Mouse (Mus musculus): Measurements from ENCODE around the gene Ninj1.

The Ninj1 gene

GRCm38 (mm10) chr13:49187288-49188218 lies at the start of gene Ninj1:
Gene Ninj1, plus strand, starts transcription at chr13:49187485.
- peak; percentile 90 for DNase-seq

DNA sequence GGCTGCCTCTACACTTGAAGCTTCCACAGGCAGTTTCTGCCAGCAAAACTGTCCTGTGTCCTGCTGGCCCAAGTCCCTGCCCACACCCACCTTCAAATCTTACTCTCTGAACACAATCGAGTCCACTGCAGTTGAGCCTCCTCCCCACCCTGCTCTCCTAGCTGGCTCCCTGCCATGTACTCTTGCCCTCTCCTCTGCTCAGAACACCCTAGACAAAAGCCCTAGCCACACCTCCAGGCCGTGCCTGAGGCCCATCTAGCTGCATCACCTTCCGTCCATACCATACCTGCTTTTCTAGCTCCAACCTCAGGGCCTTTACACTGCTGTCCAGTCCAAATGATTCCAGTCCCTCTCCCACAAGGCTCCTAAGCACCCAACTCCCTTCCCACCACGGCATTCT lies 46.7 kb upstream of the Ninj1 start:
- peak; percentile 82 for DNase-seq

DNA sequence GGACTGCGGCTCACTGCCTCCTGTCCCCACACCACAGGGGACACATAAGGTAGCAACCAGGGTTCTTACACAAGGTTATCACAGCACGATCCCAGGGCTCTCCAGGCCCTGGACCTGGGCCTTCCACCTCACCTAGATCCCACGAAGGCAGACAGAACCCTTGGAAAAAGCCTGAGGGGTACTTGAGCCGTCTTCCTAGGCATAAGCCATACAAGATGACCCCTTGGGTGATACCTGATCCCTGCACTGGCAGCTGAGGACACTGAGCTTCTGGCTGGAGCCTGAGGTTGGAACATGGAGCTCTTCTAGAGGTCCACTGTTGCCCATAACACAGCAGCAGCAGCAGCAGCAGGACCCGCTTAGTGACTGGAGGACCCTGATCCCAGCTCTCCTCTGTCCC lies 44.9 kb upstream of the Ninj1 start:
- no peak for DNase-seq

DNA sequence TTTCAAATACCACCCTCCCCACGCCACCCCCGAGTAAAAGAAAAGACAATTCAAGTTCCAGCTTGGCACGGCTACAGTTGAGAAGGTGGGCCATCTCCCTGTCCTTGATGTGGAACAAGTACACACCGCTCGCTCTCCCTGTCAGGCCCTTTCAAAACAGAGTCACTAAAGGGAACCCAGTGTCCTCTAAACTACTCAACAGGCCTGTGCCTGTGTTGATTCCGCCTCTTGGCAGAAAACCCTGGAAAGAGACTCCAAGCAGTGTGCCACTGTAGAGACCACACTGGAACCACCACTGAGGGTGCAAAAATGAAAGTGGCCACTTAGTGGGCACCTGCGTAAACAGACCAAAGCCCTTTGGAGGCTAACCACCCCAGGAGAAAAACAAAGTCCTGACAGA lies 44.0 kb upstream of the Ninj1 start:
- DNase-seq, result no peak

DNA sequence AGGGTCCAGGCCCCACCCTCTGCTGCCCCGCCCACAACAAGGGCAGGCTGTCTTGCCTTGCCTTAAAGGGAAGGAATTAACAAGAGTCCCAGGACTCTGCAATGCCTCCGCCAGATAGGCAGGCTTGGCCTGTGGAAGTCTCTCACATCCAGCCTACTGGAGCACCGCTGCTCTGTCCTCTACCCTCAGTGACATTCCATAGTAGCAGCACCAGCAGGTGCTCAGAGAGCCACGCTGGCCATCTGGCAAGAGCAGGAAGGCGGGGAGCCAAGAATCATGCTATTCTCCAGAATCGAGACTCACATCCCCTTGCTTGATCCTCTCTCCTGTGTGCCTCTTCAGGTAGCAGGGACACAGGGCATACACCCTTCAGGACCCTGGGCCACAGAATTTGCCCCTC lies 42.8 kb upstream of the Ninj1 start:
- DNase-seq, result no peak

DNA sequence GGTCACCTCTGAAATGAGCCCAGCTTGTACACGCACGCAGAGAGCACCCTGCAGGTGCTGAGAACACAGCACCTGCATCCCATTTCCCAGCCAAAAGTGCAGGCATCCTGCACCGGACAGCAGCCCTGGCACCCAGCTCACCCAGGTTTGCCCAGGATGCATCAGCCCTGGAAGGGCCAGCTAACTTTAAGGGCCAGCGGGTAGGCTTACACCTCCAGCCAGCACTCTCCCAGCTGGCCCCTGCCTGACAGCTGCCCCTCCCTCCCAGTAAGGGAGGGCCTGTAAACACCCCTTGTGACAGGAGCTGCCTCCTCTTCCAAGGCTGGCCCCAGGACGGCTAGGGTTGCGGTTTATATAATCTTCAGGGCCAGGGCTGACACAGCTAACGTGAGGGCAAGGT lies 41.9 kb upstream of the Ninj1 start:
- DNase-seq, result no peak

DNA sequence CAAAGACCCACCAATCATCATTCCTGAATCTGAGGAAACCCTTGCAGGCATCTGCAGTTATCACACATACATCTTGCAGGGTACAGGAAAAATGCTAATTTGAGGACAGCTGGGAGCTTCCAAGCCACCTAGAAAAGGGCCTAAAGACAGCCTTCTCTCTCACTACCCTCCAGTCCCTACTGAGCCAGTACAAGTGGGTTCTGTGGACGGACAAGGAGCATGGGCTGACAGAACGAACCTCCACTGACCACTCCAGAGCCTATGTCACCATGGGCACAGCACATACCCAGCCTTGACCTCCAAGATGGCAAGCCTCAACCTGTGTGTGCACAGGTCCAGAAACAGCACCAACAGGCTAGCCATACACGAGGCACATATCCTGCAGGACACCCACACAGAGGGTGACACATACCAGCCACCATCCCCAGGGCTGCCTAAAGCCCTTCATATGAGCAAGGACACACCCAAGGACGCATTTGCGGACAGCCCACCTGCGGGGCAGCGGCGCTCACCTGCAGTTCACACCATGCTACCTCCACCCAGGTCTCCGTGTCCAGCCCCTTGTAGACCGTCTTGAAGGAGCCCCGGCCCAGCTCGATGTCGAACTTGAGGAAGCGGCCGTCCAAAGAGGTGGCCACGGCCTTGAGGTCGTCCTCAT lies 41.1 kb upstream of the Ninj1 start:
- DNase-seq, result no peak

DNA sequence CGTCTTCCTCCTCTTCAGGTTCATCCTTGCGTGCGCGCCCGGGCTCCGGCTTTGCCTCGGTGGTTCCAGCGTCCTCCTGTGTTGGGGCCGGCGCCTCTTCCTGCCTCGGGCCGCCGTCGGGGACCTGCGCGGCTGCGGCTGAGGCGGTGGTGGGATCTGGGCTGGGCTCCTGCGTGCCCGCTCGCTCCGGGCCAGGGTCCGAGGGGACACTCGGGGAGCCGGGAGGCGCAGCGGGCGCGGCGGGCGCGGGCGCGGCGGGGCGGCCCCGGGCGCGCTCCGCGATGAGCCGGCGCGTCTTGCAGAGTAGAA lies 40.6 kb upstream of the Ninj1 start:
- DNase-seq, result no peak

GRCm38 (mm10) chr13:49147007-49147857 lies 40.1 kb upstream of the Ninj1 start:
- peak; percentile 21 for DNase-seq

- peak; percentile 83 for DNase-seq
Measured at GRCm38 (mm10) chr13:49147858-49148226, 39.4 kb upstream of the Ninj1 start, which contains the start of gene Wnk2. Gene Wnk2, minus strand, starts transcription at chr13:49148014.

GRCm38 (mm10) chr13:49148687-49149086 lies 38.6 kb upstream of the Ninj1 start:
- no peak for DNase-seq

GRCm38 (mm10) chr13:49154028-49154427 lies 33.3 kb upstream of the Ninj1 start:
- DNase-seq, result peak; percentile 39

DNA sequence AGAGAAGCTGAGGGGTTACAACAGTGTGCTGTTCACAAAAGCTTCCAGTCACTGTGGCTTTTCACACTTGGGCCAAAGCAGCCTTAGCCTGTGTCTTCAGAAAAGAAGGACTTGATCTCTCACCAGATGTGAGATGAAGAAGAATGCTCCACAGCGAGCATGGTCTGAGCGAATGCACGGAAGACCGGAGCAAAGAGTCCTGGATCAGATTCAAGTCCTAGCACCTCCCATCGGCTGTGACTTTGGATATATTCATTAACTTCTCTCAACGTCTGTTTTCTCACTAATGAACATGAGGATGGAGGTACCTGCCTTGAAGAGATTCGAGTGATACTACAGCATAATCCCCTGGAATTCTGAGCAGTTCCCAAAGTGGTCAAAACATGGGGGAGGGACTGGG lies 32.7 kb upstream of the Ninj1 start:
- DNase-seq, result peak; percentile 48

- no peak for DNase-seq
Measured at GRCm38 (mm10) chr13:49156645-49157044, 30.6 kb upstream of the Ninj1 start.

DNA sequence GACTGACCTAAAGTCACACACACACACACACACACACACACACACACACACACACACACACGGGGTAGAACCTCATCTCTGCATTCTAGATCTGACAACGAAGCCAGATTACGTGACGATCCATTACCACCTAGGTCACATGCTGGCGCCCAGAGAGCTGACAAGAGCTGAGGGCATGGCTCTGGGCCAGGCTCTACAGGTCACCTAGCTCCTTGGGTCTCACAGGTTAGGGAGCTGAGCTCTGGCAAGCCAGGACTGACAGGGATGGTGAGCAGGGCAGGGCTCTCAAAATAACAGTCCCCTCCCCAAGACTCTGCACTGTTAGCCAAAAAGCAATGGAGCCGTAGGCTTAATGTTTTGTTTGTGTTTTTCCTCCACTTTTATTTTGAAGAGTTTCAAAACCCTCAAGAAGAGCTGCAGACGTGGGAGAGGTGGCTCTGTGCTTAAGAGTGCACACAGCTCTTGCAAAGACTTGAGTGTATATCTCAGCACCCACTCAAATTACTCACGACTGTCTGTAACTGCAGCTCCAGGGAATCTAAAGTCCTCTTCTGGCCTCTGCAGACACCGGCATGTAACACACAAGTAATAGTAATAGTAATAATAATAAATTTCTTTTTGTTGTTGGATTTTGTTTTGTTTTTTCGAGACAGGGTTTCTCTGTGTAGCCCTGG lies 29.1 kb upstream of the Ninj1 start:
- peak; percentile 57 for DNase-seq

GRCm38 (mm10) chr13:49161236-49161635 lies 26.0 kb upstream of the Ninj1 start:
- DNase-seq, result no peak

GRCm38 (mm10) chr13:49162722-49163121 lies 24.6 kb upstream of the Ninj1 start:
- DNase-seq, result no peak

DNA sequence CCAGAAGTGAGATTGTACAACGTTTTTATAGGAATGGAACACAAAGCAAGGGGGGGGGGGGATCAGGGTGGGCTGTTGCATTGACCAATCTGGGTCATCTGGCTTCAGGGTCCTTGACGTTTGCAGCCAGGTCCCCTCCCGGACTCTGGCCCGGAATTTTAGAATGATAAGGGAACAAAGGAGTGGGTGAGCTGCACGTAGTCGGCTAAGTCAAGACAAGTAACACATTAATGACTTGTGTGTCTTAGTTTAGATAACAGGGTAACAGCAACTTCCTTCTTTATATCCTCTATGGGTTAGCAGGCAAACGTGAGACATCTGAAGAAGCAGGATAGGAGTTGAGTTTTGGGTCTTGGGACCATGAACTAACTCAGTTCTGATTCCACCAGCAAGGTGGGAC lies 23.6 kb upstream of the Ninj1 start:
- no peak for DNase-seq

DNA sequence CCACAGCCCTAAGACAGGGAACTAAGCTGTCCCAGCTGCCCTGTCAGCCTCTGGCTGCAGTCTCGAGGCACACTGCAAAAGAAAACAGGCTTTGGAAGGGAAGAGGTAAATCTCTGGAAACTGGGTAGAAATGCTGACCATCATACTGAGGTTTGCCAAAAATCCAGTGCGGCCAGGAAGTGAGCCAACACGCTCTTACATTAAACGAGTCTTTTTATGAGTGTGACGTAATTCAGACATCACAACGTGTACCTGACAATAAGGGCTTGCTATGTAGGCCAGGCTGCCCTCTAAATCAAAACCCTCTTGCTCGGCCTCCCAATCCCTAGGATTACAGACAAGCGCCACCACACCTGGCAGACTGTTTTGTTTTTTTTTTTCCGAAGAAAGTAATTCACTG lies 20.2 kb upstream of the Ninj1 start:
- no peak for DNase-seq

GRCm38 (mm10) chr13:49169448-49170207 lies 17.7 kb upstream of the Ninj1 start:
- DNase-seq, result peak; percentile 95

DNA sequence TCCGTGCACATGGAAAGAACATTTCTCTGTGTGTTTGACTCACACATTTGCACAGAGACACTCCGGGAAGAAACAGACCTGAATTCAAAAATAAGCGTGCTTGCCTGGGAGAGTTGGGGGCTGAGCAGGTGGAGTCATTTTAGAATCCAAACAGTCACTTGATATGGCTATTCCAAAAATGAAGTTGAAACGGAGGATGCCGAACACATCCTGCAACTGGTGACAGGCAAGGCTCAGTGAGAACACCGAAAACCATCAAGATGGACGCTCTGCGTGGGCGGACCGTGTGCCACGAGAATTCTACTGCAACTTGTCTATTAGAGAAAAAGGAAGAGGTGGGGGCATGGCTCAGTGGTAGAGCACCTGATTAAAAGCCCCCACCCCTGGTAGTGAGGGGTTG lies 16.7 kb upstream of the Ninj1 start:
- DNase-seq, result no peak

GRCm38 (mm10) chr13:49171729-49172128 lies 15.6 kb upstream of the Ninj1 start:
- DNase-seq, result no peak

Measured in kidney, postnatal 14 days (tissue).